Comparison of ENCODE assay signal across 22 mouse cellular contexts in the genomic region with DNA sequence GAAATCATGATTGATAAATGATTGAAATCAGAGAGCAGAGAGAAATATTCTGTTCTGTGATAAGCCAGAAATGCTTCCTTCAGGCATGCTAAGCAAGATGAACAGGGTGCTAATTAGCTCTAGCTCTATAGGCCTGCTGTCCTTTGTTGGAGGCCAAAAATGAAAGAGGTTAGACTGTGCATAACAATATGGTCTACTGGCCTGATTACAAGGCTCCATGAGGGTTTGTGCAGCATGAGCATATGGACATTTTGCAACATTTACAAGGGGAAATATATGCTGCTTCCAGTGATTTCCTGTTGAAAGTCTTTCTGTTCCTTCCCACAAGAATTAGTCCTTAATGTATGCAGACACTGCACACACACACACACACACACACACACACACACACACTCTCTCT.
DNase-seq lines count a peak whose midpoint lies in the region; ATAC-seq and TF ChIP-seq lines count a peak whose summit lies in the region.
"Had no signal": no experiment of that assay in that cellular context is flagged by ENCODE, and none has a peak within 500 bp of the region (broad histone marks: within the 10 kb centered on the region; RNA-seq: fewer than 3 reads in every experiment).

No protein-coding gene starts in this region.

- H3K4me3 ChIP-seq in hindbrain, postnatal 0 days (ENCODE audit: low read length), result no peak overlapping the region
- no peak overlapping the region for H3K4me3 ChIP-seq in hindbrain, embryonic 14.5 days (replicated peaks; ENCODE audit: low read length)
- H3K4me3 ChIP-seq in limb, embryonic 10.5 days, result no peak overlapping the region
- H3K4me3 ChIP-seq in intestine, embryonic 15.5 days (replicated peaks), result no peak overlapping the region
- H3K4me3 ChIP-seq: embryonic facial prominence, embryonic 12.5 days; erythroblast, embryonic 14.5 days; heart, embryonic 10.5 days; hindbrain, embryonic 10.5 days; limb, embryonic 13.5 days; liver, embryonic 13.5 days had no signal

- H3K27ac ChIP-seq in hindbrain, postnatal 0 days, result no peak overlapping the region
- H3K27ac ChIP-seq in hindbrain, embryonic 14.5 days, result no peak overlapping the region
- no peak overlapping the region for H3K27ac ChIP-seq in limb, embryonic 10.5 days
- no peak overlapping the region for H3K27ac ChIP-seq in intestine, embryonic 15.5 days
- H3K27ac ChIP-seq: embryonic facial prominence, embryonic 12.5 days; heart, embryonic 10.5 days; hindbrain, embryonic 10.5 days; limb, embryonic 13.5 days; liver, embryonic 13.5 days had no signal

- 0 out of 2 replicates have a peak, but pooled peaks have one; percentile 62 for ATAC-seq in hindbrain, postnatal 0 days
- ATAC-seq in hindbrain, embryonic 14.5 days (ENCODE audit: low FRiP score), result no peak
- ATAC-seq in intestine, embryonic 15.5 days, result no peak
- ATAC-seq: intestine, embryonic 16.5 days had no signal

- H3K4me1 ChIP-seq in hindbrain, postnatal 0 days (ENCODE audit: insufficient read depth, low read length), result no peaks in the 10 kb centered on the region
- no peaks in the 10 kb centered on the region for H3K4me1 ChIP-seq in hindbrain, embryonic 14.5 days (replicated peaks; ENCODE audit: control insufficient read depth, insufficient read depth, low read length)
- no peaks in the 10 kb centered on the region for H3K4me1 ChIP-seq in limb, embryonic 10.5 days
- no peaks in the 10 kb centered on the region for H3K4me1 ChIP-seq in intestine, embryonic 15.5 days (replicated peaks)
- H3K4me1 ChIP-seq: embryonic facial prominence, embryonic 12.5 days; heart, embryonic 10.5 days; hindbrain, embryonic 10.5 days; limb, embryonic 13.5 days; liver, embryonic 13.5 days had no signal

- no peaks in the 10 kb centered on the region for H3K36me3 ChIP-seq in hindbrain, postnatal 0 days (ENCODE audit: insufficient read depth, low read length)
- no peaks in the 10 kb centered on the region for H3K36me3 ChIP-seq in hindbrain, embryonic 14.5 days (replicated peaks; ENCODE audit: control insufficient read depth, insufficient read depth)
- no peaks in the 10 kb centered on the region for H3K36me3 ChIP-seq in limb, embryonic 10.5 days
- H3K36me3 ChIP-seq in intestine, embryonic 15.5 days, result no peaks in the 10 kb centered on the region
- H3K36me3 ChIP-seq: embryonic facial prominence, embryonic 12.5 days; heart, embryonic 10.5 days; hindbrain, embryonic 10.5 days; limb, embryonic 13.5 days; liver, embryonic 13.5 days had no signal

- TF ChIP-seq CTCF in hindbrain, postnatal 0 days (IDR thresholded peaks at IDR 0.05; ENCODE audit: low read depth), result no peak

- no peak overlapping the region for H3K9ac ChIP-seq in hindbrain, postnatal 0 days (replicated peaks; ENCODE audit: low read length)
- no peak overlapping the region for H3K9ac ChIP-seq in hindbrain, embryonic 14.5 days
- no peak overlapping the region for H3K9ac ChIP-seq in intestine, embryonic 15.5 days
- H3K9ac ChIP-seq: embryonic facial prominence, embryonic 12.5 days; limb, embryonic 13.5 days; liver, embryonic 13.5 days; lung, embryonic 14.5 days had no signal

- no peaks in the 10 kb centered on the region for H3K27me3 ChIP-seq in hindbrain, postnatal 0 days (ENCODE audit: insufficient read depth, low read length)
- no peaks in the 10 kb centered on the region for H3K27me3 ChIP-seq in hindbrain, embryonic 14.5 days (ENCODE audit: control insufficient read depth, insufficient read depth, low read length)
- H3K27me3 ChIP-seq in limb, embryonic 10.5 days (ENCODE audit: low read depth, poor library complexity, severe bottlenecking), result no peaks in the 10 kb centered on the region
- no peaks in the 10 kb centered on the region for H3K27me3 ChIP-seq in intestine, embryonic 15.5 days (replicated peaks)
- H3K27me3 ChIP-seq: embryonic facial prominence, embryonic 12.5 days; limb, embryonic 13.5 days; liver, embryonic 13.5 days had no signal

- no peaks in the 10 kb centered on the region for H3K9me3 ChIP-seq in hindbrain, postnatal 0 days (ENCODE audit: low read length)
- no peaks in the 10 kb centered on the region for H3K9me3 ChIP-seq in hindbrain, embryonic 14.5 days (ENCODE audit: control insufficient read depth, low read length)
- H3K9me3 ChIP-seq in limb, embryonic 10.5 days (replicated peaks), result no peaks in the 10 kb centered on the region
- no peaks in the 10 kb centered on the region for H3K9me3 ChIP-seq in intestine, embryonic 15.5 days
- H3K9me3 ChIP-seq: embryonic facial prominence, embryonic 12.5 days; heart, embryonic 10.5 days; hindbrain, embryonic 10.5 days; limb, embryonic 13.5 days; liver, embryonic 13.5 days had no signal

- H3K4me2 ChIP-seq in hindbrain, postnatal 0 days (ENCODE audit: low read depth, low read length), result no peak overlapping the region
- no peak overlapping the region for H3K4me2 ChIP-seq in hindbrain, embryonic 14.5 days (replicated peaks)
- no peak overlapping the region for H3K4me2 ChIP-seq in intestine, embryonic 15.5 days (replicated peaks)
- H3K4me2 ChIP-seq: embryonic facial prominence, embryonic 12.5 days; limb, embryonic 13.5 days; liver, embryonic 13.5 days; lung, embryonic 14.5 days had no signal

- peak; percentile 25 for DNase-seq in hindbrain, postnatal 0 days (ENCODE audit: low spot score)
- no peak for DNase-seq in hindbrain, embryonic 14.5 days (ENCODE audit: low spot score)
- DNase-seq in brain, embryonic 18.5 days (ENCODE audit: low read depth, low spot score), result peak; percentile 30
- DNase-seq in cerebellum, adult 18-20 months, result peak; percentile 60 to 69
- peak; percentile 43 to 58 for DNase-seq in cerebellum, postnatal 25 days
- no peak for DNase-seq in limb, embryonic 10.5 days (ENCODE audit: low spot score)
- DNase-seq: adrenal gland, adult 2 months; gastrocnemius, postnatal 36 days; kidney, postnatal 36 days; liver, embryonic 13.5 days; lung, embryonic 14.5 days; lung, postnatal 4 days; right cerebral cortex, postnatal 14 days; spleen, adult 18-20 months; thymus, postnatal 36 days had no signal

Comparison
In these comparisons a context has a peak if more than half of its experiments do, and no peak if none do; other contexts are left out.
1. DNase-seq: peak in hindbrain, postnatal 0 days (single experiment), brain, embryonic 18.5 days (single experiment), cerebellum, adult 18-20 months (2 of 2) and cerebellum, postnatal 25 days (2 of 2); none in hindbrain, embryonic 14.5 days (single experiment) and limb, embryonic 10.5 days (single experiment).